Mouse (Mus musculus) MEL (cell line): ENCODE measurements around the gene Tril. TPM values are rescaled to one million over a fixed set of nuclear protein-coding genes. Genes with fewer than 3 reads are reported as not detected.

Source experiments
- DNase-seq: peaks from one replicate; pipeline ENCODE4 v3.0.0; 2011; ENCODE audit warnings: low read depth, low spot score
- H3K27ac ChIP-seq: 2 replicates; pipeline ENCODE4 v1.5.1; 2012; ENCODE audit warnings: low read depth, mild to moderate bottlenecking, control low read depth, low read length, moderate library complexity; ENCODE audit not compliant: control insufficient read depth
- H3K27me3 ChIP-seq, 2 experiments: fragments of 150-350 bp in 1 of 2; sonication (generic) in 1 of 2; 2 replicates each; pipeline ENCODE4 v1.6.1; 2012; ENCODE audit warnings: low read length in 2 of 2, mild to moderate bottlenecking in 2 of 2, improper control_type of control experiment in 1 of 2, moderate library complexity in 1 of 2; ENCODE audit not compliant: insufficient read depth in 2 of 2, control insufficient read depth in 1 of 2
- H3K36me3 ChIP-seq, 2 experiments: 2 replicates each; pipeline ENCODE4 v1.6.1; 2012 to 2014; ENCODE audit warnings: low read length in 2 of 2, improper control_type of control experiment in 1 of 2, inconsistent platforms in 1 of 2, mild to moderate bottlenecking in 1 of 2; ENCODE audit not compliant: insufficient read depth in 2 of 2, control insufficient read depth in 1 of 2
- H3K4me1 ChIP-seq, 2 experiments: fragments of 150-350 bp in 1 of 2; sonication (generic) in 1 of 2; 2 replicates each; pipeline ENCODE4 v1.6.1; 2012; ENCODE audit warnings: low read length in 2 of 2, improper control_type of control experiment in 1 of 2, mild to moderate bottlenecking in 1 of 2; ENCODE audit not compliant: insufficient read depth in 2 of 2, control insufficient read depth in 1 of 2
- H3K4me3 ChIP-seq, 2 experiments: fragments of 150-350 bp in 1 of 2; sonication (generic) in 1 of 2; 2 replicates each; pipeline ENCODE4 v1.5.1; 2012; ENCODE audit warnings: low read depth in 2 of 2, low read length in 2 of 2, mild to moderate bottlenecking in 2 of 2, moderate library complexity in 2 of 2, control low read depth in 1 of 2, improper control_type of control experiment in 1 of 2; ENCODE audit not compliant: control insufficient read depth in 1 of 2, insufficient read depth in 1 of 2
- H3K79me2 ChIP-seq: 2 replicates; pipeline ENCODE4 v1.6.1; 2012; ENCODE audit warnings: mild to moderate bottlenecking, low read length, moderate library complexity; ENCODE audit not compliant: control insufficient read depth, poor library complexity, insufficient read depth
- H3K9ac ChIP-seq: 2 replicates; pipeline ENCODE4 v1.6.1; 2012; ENCODE audit warnings: low read depth, mild to moderate bottlenecking, control low read depth, low read length, moderate library complexity; ENCODE audit not compliant: control insufficient read depth, poor library complexity, severe bottlenecking
- H3K9me3 ChIP-seq: fragments of 150-350 bp; sonication (generic); replicated peaks from 2 replicates; pipeline ENCODE4 v1.6.1; 2012; ENCODE audit warnings: mild to moderate bottlenecking, low read length, improper control_type of control experiment, moderate library complexity; ENCODE audit not compliant: insufficient read depth
- BHLHE40 ChIP-seq: IDR thresholded peaks from 2 replicates; pipeline ENCODE4 v1.6.1; 2012; ENCODE audit warnings: low read depth, mild to moderate bottlenecking, inconsistent platforms, low read length, improper control_type of control experiment, borderline replicate concordance
- CHD1 ChIP-seq: IDR thresholded peaks from 2 replicates; pipeline ENCODE4 v1.6.1; 2012; ENCODE audit warnings: low read depth, mild to moderate bottlenecking, inconsistent platforms, low read length, improper control_type of control experiment
- EP300 ChIP-seq, 2 experiments: IDR thresholded peaks; 2 replicates each; pipeline ENCODE4 v1.6.1; 2011; ENCODE audit warnings: improper control_type of control experiment in 2 of 2, low read length in 2 of 2, low read depth in 1 of 2, mild to moderate bottlenecking in 1 of 2
- ETS1 ChIP-seq: IDR thresholded peaks from 2 replicates; pipeline ENCODE4 v1.6.1; 2012; ENCODE audit warnings: low read depth, mild to moderate bottlenecking, inconsistent platforms, low read length, improper control_type of control experiment, moderate library complexity
- GABPA ChIP-seq: IDR thresholded peaks from 2 replicates; pipeline ENCODE4 v1.6.1; 2012; ENCODE audit warnings: low read depth, mild to moderate bottlenecking, inconsistent platforms, low read length, improper control_type of control experiment, moderate library complexity
- MAZ ChIP-seq: IDR thresholded peaks from 2 replicates; pipeline ENCODE4 v1.6.1; 2012; ENCODE audit warnings: low read depth, mild to moderate bottlenecking, inconsistent platforms, low read length, improper control_type of control experiment
- MXI1 ChIP-seq: IDR thresholded peaks from 2 replicates; pipeline ENCODE4 v1.6.1; 2011; ENCODE audit warnings: mild to moderate bottlenecking, low read depth, low read length, improper control_type of control experiment
- MYB ChIP-seq: IDR thresholded peaks from 2 replicates; pipeline ENCODE4 v1.6.1; 2011; ENCODE audit warnings: mild to moderate bottlenecking, low read depth, low read length, improper control_type of control experiment
- NELFE ChIP-seq: IDR thresholded peaks from 2 replicates; pipeline ENCODE4 v1.6.1; 2011; ENCODE audit warnings: low read depth, low read length, improper control_type of control experiment
- NRF1 ChIP-seq: IDR thresholded peaks from 2 replicates; pipeline ENCODE4 v1.6.1; 2014; ENCODE audit warnings: low read depth, mild to moderate bottlenecking, inconsistent platforms, low read length, improper control_type of control experiment, moderate library complexity; ENCODE audit not compliant: poor library complexity, insufficient read depth, severe bottlenecking
- POLR2A ChIP-seq, 2 experiments: IDR thresholded peaks; 2 replicates each; pipeline ENCODE4 v1.6.1; 2011 to 2012; ENCODE audit warnings: low read length in 2 of 2, mild to moderate bottlenecking in 2 of 2, control low read depth in 1 of 2, improper control_type of control experiment in 1 of 2, low read depth in 1 of 2, moderate library complexity in 1 of 2; ENCODE audit not compliant: control insufficient read depth in 1 of 2, insufficient read depth in 1 of 2, poor library complexity in 1 of 2
- POLR2AphosphoS5 ChIP-seq: IDR thresholded peaks from 2 replicates; pipeline ENCODE4 v1.6.1; 2012; ENCODE audit warnings: low read depth, borderline replicate concordance, mild to moderate bottlenecking, inconsistent platforms, low read length, moderate library complexity, mixed read lengths
- RAD21 ChIP-seq: IDR thresholded peaks from 2 replicates; pipeline ENCODE4 v1.6.1; 2011; ENCODE audit warnings: mild to moderate bottlenecking, low read depth, low read length, improper control_type of control experiment
- RCOR1 ChIP-seq: IDR thresholded peaks from 2 replicates; pipeline ENCODE4 v1.6.1; 2012; ENCODE audit warnings: low read depth, mild to moderate bottlenecking, inconsistent platforms, low read length, improper control_type of control experiment
- SMC3 ChIP-seq: IDR thresholded peaks from 2 replicates; pipeline ENCODE4 v1.6.1; 2011; ENCODE audit warnings: low read depth, low read length, improper control_type of control experiment
- TBP ChIP-seq: IDR thresholded peaks from 2 replicates; pipeline ENCODE4 v1.8.0; 2011; ENCODE audit warnings: low read depth, low read length, improper control_type of control experiment
- UBTF ChIP-seq: IDR thresholded peaks from 2 replicates; pipeline ENCODE4 v1.6.1; 2012; ENCODE audit warnings: low read depth, mild to moderate bottlenecking, inconsistent platforms, low read length, improper control_type of control experiment, moderate library complexity, borderline replicate concordance; ENCODE audit not compliant: insufficient read depth
- ZKSCAN1 ChIP-seq: IDR thresholded peaks from 2 replicates; pipeline ENCODE4 v1.6.1; 2012; ENCODE audit warnings: low read depth, mild to moderate bottlenecking, inconsistent platforms, low read length, improper control_type of control experiment, moderate library complexity
- polyA plus RNA-seq, 2 experiments: library from polyadenylated mRNA; stranded (reverse) in 1 of 2; unstranded in 1 of 2; fragments of >175 nt in 1 of 2; fragments of >200 nt in 1 of 2; gene quantifications; 2 replicates each; pipeline versions ENCODE4 v1.2.1 to v1.2.4; 2012; ENCODE audit warnings: low replicate concordance in 2 of 2, low read depth in 1 of 2; ENCODE audit not compliant: insufficient read length in 2 of 2, insufficient read depth in 1 of 2, missing spikeins in 1 of 2
- total RNA-seq: library from RNA; depleted of rRNA; stranded (reverse); fragments of 300-350 nt; gene quantifications from 2 replicates; pipeline ENCODE4 v1.2.3, GENCODE M21; 2012

Gene Tril
- total and polyA plus RNA-seq, 3 experiments = not detected

DNA sequence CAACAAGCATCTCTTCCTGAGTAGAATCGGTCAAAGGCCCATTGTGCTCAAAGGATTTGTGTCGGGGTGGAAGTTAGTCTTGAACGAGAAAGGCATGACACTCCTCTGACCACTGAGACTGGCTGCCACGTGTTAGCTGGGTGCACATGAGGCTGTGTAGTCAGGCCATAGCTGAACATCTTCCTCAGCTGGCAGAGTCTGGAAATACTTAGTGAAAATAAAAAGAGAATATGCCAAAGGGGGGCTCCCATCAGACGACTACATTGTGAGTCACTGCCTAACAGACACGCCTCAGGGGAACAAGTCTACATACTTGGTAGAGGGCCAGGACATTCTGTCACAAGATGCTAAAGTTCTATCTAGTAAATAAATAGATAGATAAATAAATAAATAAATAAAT is 16.5 kb downstream of the Tril start:
- DNase-seq = no peak
- H3K4me3 ChIP-seq = no peak overlapping the region
- no peak overlapping the region for H3K9ac ChIP-seq
- H3K9me3 ChIP-seq = no peaks in the 10 kb centered on the region
- H3K27me3 ChIP-seq = no peaks in the 10 kb centered on the region
- H3K4me1 ChIP-seq = no peaks in the 10 kb centered on the region
- H3K27ac ChIP-seq = no peak overlapping the region
- TF ChIP-seq NRF1 (no peak), EP300 (IDR thresholded peaks at IDR 0.05; ENCODE audit: low read depth in 1 of 2, low read length in 2 of 2) (no peak), RCOR1 (no peak), MYB (no peak), POLR2AphosphoS5 (no peak), NELFE (no peak), BHLHE40 (no peak), MXI1 (no peak), ZKSCAN1 (no peak), RAD21 (no peak), CHD1 (no peak), GABPA (no peak), MAZ (no peak), TBP (no peak), SMC3 (no peak), UBTF (no peak), ETS1 (no peak)
- TF ChIP-seq, all 39 proteins: peak for 0
- Histone ChIP-seq H3K36me3 (no peaks in the 10 kb centered on the region), H3K79me2 (no peaks in the 10 kb centered on the region)

DNA sequence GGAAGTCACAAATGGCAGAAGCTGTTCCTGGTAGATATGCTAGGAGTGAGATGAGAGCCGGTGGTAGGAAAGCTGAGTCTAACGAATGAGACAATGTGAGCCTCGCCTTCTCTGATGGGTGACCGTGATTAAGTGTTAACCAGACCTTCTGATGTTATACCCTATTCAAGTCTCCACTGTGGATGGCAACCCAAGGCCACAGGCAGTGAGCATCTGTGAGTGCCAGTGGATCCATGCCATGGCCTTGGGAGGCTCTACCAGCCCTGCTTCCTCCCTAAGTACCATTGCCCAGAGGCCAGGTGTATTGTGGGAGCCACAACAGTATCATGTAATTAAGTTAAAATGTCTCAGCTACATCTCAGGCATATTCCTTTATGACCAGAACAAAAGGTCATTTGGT is 17.1 kb downstream of the Tril start:
- Histone ChIP-seq H3K79me2 (no peaks in the 10 kb centered on the region), H3K9ac (no peak overlapping the region), H3K27ac (no peak overlapping the region), H3K9me3 (no peaks in the 10 kb centered on the region), H3K4me3 (no peak overlapping the region), H3K4me1 (no peaks in the 10 kb centered on the region), H3K27me3 (no peaks in the 10 kb centered on the region), H3K36me3 (no peaks in the 10 kb centered on the region)
- TF ChIP-seq ZKSCAN1 (no peak), POLR2A (IDR thresholded peaks at IDR 0.05; ENCODE audit: control insufficient read depth in 1 of 2, insufficient read depth in 1 of 2, low read depth in 1 of 2, low read length in 2 of 2, poor library complexity in 1 of 2) (no peak)
- no peak for DNase-seq
